Mouse (Mus musculus) adrenal gland, adult 8-10 months (tissue): ENCODE results near the gene Tomm40l. TPM values are rescaled to one million over a fixed set of nuclear protein-coding genes. Genes with fewer than 3 reads are reported as not detected.
"Not testable (repeated sequence)": the region's sequence is repeated elsewhere in the genome, so short reads cannot be mapped to it uniquely, and the experiment has no call there.

Source experiments
- DNase-seq: peaks from one replicate; pipeline ENCODE4 v3.0.0; 2022
- total RNA-seq, 4 experiments: library from RNA; stranded (reverse); gene quantifications; 2 replicates each; pipeline ENCODE4 v1.2.4; 2022

Tomm40l gene
- total RNA-seq, 4 experiments from 2014 or later, result 39.1 to 49.2 (median 46.0) TPM

DNA sequence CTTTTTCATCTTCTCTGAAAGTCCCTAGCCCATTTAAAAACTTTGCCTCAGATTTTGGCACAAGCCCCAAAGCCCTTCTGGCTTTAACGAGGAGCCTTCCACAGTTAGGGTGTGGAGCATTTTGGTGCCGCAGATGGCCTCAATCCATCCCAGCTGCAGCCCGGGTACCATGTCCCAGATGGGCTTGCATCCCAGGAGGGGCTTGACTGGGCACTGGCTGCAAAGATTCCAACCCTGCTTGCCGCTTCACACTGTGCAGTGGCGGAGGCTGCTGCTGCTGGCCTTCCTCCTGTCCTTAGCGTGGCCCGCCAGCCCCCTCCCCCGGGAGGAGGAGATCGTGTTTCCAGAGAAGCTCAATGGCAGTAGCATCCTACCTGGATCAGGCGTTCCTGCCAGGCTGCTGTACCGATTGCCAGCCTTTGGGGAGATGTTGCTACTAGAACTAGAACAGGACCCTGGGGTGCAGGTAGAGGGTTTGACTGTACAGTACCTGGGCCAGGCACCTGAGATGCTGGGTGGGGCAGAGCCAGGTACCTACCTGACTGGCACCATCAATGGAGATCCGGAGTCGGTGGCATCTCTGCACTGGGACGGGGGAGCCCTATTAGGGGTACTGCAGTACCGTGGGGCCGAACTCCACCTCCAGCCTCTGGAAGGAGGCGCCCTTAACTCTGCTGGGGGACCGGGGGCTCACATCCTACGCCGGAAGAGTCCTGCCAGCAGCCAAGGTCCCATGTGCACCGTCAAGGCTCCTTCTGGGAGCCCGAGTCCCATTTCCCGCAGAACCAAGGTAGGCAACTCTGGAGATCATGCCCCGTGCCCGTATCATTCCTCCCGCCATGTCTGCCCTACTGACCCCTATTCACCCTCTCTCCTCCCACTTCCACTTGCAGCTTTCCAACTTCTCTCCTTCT is 28.6 kb upstream of the Tomm40l start, which contains the start of gene Ndufs2:
Gene Ndufs2 (minus strand): TSS at position 709 of the 914 bp plus-strand sequence.
- no peak for DNase-seq

DNA sequence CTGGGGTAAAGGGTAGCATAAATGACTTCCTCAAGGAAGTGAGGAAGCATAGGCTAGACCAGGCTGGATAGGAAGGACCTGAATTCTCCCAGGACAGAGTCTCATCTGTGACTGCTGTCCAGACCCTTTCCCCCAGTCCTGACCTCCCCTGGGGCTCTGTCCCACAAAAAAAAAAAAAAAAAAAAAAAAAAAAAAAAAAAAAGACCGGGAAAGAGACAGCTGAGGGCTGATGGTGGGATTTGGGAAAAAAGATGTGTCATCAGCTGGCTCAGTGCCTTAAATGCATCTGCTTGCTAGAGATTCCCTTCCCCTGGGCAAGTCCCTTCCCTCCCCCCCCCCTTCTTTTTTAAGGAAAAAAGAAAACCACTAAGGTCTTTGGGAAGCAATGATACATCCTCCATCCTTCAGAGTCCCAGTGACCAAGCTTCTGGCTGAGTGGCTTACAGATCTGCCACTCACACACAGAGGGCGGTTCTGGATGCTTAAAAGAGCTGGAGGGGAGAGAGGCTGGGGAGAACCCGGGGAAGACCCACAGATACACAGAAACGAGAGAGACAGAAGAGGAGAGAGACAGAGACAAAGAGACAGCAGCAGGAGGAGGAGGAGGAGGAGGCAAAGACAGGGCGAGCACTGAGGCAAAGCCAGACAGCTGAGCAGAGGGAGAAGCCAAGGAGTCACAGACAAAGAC is 27.7 kb upstream of the Tomm40l start, which contains the start of gene Adamts4:
Gene Adamts4 (plus strand): TSS at position 509 of the 688 bp plus-strand sequence.
- no peak for DNase-seq

DNA sequence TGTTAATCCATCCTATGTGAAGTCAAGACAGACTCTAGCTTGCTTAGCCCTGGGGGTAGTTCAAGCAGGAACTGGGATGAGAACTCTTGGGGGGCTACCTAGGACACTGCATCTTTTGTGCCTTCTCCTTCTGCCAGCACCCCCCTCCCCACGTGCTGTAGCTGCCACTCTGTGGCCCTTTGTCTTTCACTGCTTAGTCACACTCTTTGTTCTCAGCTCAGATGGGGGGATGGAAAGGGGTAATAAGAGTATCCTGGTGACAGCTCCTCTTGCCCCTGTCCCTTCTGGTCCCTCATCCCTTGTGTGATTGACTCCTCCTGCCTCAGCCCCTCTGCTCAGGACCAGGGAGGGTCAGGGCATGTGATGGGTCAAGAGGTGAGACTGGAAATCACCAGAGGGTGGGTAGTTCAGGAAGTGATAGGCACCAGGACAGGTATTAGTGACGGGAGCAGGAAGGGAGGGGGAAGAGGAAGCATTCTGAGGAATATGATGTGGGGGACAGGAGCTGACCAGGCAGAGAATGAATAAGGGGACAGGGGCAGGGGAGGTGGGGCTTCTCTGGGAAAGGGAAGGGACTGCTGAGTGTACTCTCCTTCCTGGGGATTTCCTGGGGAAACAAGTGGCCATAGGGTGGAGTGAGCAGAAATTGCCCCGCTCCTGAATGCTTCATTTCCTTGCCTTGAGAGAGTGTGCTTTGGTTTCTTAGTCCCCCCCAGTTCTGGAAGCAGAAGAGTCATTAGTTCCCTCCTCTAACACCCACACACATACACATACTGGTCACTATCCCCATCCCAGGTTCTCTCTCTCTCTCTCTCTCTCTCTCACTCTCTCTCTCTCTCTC is 26.3 kb upstream of the Tomm40l start:
- DNase-seq, result no peak

DNA sequence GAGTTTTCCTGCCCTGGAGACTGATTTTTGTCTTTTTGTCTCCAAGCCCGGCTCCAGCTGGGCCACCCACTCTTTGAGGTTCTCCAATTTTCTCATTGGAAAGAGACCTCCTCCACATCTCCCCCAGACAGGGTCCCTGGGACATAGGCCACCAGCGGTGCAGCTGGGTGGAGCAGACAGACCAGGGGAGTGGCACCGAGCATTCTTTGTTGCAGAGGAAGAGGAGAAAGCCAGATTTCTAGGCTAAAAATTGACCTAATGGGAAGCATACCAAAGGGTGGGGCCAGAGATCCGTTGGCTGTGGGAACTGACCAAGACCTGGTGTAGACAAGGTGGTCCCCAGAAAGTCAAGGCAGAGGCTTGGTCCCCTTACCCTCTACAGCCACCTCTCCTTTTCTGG is 25.6 kb upstream of the Tomm40l start:
- no peak for DNase-seq

DNA sequence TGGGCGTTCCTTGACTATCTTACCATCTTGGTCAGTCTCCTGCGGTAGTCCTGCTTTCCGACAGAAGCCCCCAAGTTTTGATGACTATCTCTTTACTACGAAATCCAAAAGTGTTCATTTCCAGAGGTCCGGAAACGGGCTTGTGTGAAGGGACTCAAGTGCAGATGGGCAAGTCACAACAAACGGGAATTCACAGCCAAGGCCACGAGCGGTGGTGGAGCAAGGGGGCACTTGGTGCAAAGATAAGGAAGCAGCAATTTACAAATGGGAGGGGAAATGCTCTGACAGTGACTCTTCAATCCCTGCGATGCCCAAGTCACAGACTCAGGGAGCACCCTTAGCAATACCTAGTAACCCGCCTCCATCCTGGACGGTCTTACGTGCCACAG is 25.1 kb upstream of the Tomm40l start:
- no peak for DNase-seq

DNA sequence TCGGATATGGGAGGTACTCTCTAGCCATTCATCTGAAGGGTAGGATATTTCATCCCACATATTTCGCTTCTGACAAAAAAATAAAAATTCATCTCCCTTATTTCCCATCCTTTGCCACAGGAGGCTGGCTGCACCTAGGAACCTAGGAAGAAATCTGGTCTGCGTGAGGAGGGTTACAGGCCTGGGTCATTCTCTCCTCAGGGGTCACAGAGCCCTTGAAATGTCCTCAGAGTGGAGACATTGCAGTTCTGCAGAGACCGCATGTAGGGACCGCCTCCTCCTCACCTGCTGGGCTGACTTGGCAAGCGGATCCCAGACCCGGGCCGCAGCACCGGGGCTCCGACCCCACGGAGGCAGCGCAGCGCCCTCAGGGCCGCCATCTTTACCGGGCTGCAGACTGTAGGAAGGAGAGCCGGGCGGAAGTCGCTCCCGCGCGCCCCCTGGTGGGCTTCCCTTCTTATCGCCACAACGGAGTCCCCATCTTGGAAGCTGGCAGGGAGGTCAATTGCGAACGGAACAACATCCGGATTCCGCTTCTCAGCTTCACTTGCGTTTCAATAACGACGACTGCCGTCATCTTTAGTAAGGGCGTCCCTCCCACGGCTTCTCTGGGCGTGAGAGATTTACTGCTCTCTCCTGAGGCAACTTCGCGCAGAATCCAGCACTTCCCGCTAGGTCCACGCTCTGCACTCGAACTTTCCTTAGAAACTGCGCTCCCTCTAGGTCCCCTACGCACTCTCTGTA is 24.6 kb upstream of the Tomm40l start:
- DNase-seq, result peak; percentile 97

DNA sequence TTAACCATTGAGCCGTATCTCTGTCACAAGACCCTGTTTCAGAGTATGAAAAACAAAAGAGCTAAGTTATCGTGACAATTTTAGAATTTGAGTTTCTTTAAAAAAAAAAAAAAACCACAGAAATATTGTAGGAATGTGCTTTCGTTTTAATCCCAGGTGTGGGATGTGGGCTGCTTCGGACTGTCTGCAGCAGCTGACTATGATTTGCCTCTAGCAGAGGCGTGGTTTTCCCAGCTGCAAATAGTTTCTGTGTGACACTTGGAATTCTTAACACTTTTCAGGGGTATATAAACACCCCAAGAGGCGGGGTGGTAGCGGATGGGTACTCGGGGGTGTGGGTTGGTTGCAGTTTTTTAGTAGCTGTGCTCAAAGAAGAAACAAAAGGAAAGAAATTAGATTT is 23.0 kb upstream of the Tomm40l start:
- no peak for DNase-seq

DNA sequence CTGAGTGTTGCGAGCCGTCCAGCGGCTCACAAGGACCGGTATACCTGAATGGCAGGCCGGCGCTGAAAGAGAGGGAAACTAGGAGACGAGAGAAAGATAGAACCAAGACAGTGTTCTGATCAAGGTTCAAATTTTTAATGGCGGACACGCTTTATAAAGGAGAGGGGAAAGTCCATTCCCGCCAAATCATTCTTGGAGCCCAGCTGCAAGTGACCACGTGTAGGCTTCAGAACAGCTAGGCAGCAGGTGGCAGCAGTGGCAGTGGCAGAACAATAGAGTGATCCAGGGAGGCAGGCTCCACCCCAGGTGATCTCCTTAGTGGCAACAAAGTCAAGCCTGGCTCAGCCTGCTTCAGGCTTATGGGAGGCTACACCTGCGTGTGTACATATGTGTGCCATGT is 19.6 kb upstream of the Tomm40l start:
- DNase-seq, result not testable (repeated sequence)

DNA sequence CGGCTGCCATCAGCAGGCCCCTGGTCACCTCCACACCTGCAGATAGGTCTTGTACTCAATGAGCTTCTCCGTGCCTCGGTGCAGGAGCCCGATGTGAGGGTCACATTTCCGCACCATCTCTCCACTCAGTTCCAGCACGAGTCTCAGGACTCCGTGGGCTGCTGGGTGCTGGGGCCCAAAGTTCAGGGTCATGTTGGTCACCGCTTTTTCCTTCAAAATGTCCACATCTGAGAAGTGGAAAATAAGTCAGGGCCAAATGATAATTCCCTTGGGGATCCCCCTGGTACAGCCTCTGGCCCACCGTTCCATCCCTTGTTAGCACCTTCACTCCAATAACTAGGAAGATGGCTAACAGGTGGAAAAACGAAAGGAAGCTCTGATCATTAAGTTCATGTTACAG is 18.6 kb upstream of the Tomm40l start:
- DNase-seq, result no peak

DNA sequence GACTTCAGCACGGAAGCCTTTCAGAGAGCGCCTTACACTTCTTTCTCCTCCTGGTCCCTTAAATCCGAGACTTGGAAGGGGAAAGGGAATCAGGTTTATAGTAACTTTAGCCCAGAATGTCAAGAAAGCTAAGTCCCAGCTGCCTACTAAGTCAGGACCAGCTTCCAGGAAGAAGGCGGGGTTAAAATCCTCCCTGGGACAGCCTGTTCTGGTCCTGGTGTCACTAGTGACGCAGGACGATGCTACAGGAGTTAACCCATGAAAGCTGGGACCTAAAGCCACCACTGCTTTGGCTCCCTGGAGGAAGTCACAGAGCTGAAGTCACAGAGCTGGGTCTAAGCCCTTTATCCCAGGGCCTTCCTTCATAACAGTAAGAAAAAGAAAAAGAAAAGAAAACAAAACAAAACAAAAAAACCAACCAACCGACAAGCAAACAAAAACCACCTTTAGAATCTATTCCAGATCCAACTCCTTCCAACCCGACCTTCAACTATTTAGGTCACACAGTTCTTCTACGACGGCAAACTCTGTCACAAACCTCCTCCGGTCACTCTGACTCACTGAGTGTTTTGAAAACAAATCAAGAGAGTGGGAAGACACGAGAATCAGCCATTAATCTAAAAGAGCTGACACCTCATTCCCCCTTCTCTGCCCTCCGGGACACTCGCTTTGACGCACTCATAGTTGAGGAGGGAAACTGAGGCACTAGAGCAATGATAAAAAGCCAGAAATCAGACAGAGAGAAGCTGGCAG is 17.9 kb upstream of the Tomm40l start:
- DNase-seq, result peak; percentile 70

DNA sequence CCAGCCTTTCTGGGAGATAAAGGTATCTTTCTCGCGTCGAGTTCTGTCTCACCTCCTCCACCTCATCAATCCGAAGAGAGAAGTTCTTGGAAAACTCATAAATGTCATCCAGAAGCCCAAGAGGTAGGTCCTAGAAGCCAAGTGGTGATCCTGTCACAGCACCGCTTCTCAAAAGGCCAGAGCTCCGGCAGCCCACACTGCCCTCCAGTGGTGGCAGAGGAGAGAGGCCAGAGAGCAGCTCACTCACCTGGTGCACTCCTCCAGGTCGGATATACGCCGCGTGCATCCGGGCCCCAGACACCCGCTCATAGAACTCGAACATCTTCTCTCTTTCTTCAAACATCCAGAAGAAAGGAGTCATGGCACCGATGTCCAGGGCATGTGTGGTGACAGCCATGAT is 16.1 kb upstream of the Tomm40l start:
- DNase-seq, result peak; percentile 60

DNA sequence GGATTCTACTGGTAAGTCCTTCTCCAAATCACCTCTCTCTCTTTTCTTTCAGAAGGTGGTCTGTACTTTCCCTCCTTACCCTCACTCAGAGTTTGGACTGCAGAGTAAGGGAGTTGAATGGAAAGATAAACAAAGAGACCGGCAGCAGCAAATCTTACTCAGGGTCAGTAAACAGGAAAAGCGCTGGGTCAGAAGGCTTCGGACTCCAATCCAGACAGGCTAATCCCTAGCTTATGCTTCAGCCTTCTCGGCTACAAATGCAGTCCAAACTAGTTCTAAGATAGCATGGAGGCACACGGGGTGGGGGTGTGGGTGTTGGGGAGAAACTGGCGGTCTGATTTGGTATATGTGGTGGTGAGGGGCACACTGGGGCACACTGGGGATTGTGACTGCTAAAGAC is 15.1 kb upstream of the Tomm40l start:
- no peak for DNase-seq

DNA sequence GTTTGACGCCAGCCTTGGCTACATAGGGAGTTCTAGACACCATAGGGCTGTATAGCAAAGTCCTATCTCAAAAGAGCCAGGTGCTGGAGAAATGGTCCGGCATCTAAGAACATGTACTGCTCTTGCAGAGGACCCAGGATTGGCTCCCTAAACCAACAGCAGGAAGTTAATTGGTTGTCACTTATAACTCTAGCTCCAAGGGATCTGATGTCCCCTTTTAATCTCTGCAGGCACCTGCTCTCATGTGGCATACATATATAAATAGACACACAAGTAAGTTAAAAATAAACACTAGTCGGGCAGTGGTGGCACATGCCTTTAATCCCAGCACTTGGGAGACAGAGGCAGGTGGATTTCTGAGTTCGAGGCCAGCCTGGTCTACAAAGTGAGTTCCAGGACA is 13.5 kb upstream of the Tomm40l start:
- no peak for DNase-seq

DNA sequence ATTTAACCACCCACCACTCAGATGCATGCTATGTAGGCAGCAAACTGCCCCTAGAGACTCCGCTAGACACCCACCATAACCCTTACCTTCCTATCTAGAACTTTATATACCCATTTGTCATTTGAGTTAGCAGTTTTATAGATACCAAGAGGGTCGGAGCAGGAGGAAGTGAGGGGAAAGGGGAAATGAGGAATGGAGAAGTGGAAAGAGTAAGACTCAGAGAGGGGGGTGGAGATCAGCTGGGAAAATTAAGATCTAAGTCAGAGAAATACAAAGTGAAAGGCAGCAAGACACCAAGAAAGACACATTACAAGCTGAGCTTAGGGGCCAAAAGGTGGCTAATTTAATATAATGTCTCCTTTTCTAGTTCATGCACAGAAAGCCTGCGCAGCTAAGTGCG is 12.2 kb upstream of the Tomm40l start:
- no peak for DNase-seq

DNA sequence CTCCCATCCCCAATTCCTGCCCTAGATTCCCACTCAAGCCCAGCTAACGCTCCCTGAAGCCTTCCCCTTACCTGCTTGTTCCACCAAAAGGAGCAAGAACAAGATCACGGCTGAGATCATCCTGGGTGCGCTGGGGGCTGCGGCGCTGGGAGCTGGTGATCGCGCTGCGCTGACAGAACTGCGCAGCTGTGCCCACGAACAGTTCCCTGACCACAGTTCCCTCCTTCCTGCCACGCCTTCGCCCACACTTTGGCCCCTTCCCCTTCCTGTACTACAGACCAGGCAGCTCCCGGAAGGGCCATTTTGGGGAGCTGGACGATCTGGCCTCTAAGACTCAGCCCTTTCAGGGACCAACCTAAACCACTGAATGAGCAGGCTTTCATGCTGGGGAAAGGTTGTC is 11.8 kb upstream of the Tomm40l start, which contains the start of gene Fcer1g:
Gene Fcer1g (minus strand): TSS at position 240 of the 400 bp plus-strand sequence.
- DNase-seq, result no peak

DNA sequence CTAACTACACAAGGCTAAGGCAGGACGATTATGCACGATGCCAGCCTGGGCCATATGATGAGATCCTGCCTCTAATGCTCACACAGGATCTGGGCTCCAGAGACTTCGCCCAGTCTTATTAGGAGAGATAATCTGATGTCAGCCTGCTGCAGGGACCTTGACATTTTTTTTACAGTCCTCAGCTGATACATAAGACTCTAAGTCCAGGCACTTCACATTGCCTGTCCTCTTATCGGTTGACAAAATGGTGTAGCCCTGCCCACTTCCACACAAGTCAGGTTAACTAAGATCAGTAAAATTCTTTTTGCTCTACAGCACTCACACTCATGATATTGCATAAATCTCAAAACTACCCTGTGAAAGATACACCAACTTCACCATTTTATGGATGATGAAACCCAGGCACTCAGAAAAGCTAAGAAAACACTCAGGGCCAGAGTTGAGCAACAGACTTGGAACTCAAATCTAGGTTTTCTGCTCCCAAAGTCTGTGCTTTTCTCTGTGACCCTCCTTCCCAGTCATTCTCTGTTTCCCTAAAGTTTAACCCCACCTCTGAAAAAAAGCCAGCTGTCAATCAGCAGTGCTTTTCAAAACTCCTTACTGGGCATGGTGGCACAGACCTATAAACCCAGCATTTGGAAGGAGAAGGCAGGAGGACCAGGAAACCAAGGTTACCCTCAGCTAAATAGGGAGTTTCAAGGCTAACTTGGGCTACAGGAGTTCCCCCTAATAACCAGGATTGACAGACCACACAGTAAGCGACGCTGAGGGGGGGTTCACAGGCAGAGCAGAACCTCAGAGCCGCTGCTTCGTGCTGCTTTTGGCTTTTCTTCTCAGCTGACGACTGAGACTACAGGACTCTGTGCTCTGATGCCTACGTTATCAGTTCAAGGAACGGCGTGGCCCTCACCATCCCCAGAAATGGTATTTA is 10.8 kb upstream of the Tomm40l start:
- DNase-seq, result no peak

DNA sequence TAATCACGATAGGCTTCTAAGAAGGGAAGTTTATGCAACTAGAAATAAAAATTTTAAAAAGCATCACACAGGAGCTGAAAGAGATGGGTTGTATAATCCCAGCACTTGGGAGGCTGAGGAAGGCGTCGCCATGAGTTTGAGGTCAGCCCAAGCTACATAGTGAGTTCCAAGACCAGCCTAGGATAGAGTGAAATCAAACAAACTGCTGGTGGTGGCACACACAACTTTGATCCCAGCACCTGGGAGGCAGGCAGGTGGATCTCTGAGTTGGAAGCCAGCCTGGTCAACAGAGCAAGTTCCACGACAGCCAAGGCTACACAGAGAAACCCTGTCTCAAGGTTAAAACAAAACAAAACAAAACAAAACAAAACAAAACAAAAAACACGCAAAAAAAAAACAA is 10.0 kb upstream of the Tomm40l start:
- DNase-seq, result no peak

DNA sequence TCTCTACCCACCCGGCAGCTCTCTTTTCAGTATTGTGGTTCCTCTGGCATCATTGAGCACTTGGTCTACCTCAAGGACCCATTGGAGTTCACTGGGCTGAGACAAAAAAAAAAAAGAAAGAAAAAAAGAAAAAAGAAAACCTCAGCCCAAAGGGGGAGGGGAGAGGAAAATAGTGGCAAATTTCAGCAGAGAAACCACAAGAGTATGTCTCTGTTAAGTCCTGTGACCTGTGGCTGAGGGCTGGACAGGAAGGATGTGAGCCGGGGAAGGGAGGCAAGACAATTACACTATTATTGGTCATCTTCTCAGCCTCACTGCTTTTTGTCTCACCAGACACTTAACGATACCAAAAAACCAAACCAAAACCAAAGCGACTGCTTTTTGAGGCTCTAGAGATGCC is 9.5 kb upstream of the Tomm40l start:
- DNase-seq, result no peak

DNA sequence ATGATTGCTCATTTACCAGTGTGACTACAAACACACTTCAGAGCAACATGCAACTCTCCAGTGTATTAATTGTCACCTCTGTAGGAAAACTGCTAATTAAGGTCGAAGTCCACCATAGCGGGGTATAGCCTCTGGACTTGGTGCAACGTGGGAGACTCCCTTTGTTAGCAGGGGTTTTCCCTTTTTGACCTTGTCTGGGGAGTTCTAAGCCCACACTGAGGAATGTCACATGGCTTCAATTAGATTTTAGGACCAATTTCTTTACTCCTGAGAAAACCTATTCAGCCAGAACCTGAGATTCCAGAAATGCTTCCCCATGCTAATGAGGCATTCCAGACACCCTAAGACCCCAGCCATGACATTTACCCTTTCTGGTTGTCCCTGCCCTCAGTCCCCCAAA is 7.9 kb upstream of the Tomm40l start:
- no peak for DNase-seq

DNA sequence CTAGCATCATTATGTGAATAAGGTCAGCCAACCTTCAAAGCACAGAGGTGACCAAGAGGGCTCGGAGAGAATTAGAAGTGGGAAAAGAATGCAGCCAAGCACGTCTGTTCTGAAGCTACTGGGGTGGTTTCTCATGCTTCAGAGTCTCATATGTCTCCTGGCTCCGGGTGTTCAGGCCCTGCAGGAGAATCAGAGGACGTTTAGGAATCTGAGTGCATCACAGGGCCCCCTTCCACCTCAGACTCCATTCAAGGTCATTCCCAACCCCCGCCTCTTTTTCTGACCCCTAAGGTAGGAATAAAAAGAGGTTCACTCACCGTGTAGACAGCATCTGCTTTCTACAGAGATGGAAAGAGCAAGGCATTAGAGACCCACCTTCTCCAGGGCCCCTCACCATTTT is 7.4 kb upstream of the Tomm40l start:
- DNase-seq, result no peak
